Mouse (Mus musculus): ENCODE measurements around the gene Skint7.
"Not testable (repeated sequence)": the region's sequence is repeated elsewhere in the genome, so short reads cannot be mapped to it uniquely, and the experiment has no call there.

Gene Skint7

GRCm38 (mm10) chr4:111972623-111973022 is at the start of gene Skint7:
Gene Skint7 (plus strand): TSS chr4:111972923.
- no peak for DNase-seq (ENCODE audit: low spot score in 2 of 2)

GRCm38 (mm10) chr4:111961309-111961708 is 11.4 kb upstream of the Skint7 start:
- peak in 1 of 2 experiments; percentile 1 for DNase-seq (ENCODE audit: low spot score in 2 of 2)

- DNase-seq (ENCODE audit: low spot score in 2 of 2), result not testable (repeated sequence)
These were observed 9.5 kb upstream of the Skint7 start for GRCm38 (mm10) chr4:111963241-111963640.

- no peak for DNase-seq (ENCODE audit: low spot score in 2 of 2)
These were observed 9.1 kb upstream of the Skint7 start for GRCm38 (mm10) chr4:111963669-111964068.

GRCm38 (mm10) chr4:112005969-112006368 is 33.2 kb downstream of the Skint7 start, which contains the start of gene Skint1:
Gene Skint1 (plus strand): TSS chr4:112006269.
- DNase-seq (ENCODE audit: low spot score in 2 of 2), result no peak
